Mouse (Mus musculus): ENCODE data around the gene Gbp10.
"Not testable (repeated sequence)": the region's sequence is repeated elsewhere in the genome, so short reads cannot be mapped to it uniquely, and the experiment has no call there.

Gene Gbp10

DNA sequence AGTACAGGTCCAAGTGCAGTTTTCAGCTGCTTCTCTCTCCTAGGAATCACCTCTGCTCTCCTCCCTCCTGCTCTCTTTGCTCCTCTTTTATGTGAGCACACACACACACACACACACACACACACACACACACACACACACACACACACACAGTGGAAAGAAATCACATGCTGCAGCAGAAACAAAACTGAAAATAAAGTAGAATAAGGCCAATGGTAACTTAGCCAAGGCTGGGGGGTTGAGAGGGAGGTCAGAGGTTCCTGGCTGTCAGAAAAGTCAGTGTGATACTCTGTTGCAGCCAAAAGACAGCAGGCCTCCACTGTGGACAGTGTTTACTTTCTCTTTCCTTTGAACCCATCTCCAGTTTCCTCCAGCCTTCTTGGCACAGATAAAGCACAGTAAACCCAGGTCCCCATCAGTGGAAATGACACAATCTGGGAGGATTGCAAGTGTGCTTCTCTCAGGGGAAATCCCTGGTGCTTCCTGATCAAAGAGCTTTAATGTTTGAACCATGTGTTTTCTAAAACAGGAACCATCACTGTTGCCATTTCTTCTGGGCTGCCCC, at the start of gene Gbp10:
TSS of gene Gbp10 (minus strand) at position 51 of the 565 bp plus-strand sequence.
- DNase-seq = peak; percentile 41

- DNase-seq = not testable (repeated sequence)
Measured at GRCm38 (mm10) chr5:105260673-105261072, 21.3 kb upstream of the Gbp10 start.

DNA sequence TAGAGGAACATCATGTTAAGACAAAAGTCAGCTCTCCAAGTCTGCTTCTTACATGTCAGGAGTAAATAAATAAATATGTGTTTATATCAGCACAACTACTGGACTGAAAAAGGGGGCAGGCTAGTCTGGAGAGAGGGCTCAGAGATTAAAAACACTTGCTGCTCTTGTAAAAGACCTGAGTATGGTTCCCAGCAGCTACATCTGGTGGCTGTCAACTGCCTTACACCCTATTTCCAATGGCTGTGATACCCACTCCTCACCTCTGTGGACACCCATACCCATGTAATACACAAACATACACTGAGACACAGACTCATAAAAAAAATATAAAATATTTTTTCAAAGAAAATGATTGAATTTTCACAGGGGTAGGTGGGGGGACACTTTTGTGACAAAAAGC, 13.2 kb upstream of the Gbp10 start:
- DNase-seq = no peak

- DNase-seq = not testable (repeated sequence)
Measured at GRCm38 (mm10) chr5:105244741-105245140, 5.4 kb upstream of the Gbp10 start.

GRCm38 (mm10) chr5:105240982-105241381, 1.6 kb upstream of the Gbp10 start:
- DNase-seq = not testable (repeated sequence)

GRCm38 (mm10) chr5:105238402-105238801, 931 bp downstream of the Gbp10 start:
- not testable (repeated sequence) for DNase-seq

- not testable (repeated sequence) for DNase-seq
Measured at GRCm38 (mm10) chr5:105236040-105236439, 3.3 kb downstream of the Gbp10 start.

GRCm38 (mm10) chr5:105208957-105209356, 30.4 kb downstream of the Gbp10 start:
- not testable (repeated sequence) for DNase-seq

DNA sequence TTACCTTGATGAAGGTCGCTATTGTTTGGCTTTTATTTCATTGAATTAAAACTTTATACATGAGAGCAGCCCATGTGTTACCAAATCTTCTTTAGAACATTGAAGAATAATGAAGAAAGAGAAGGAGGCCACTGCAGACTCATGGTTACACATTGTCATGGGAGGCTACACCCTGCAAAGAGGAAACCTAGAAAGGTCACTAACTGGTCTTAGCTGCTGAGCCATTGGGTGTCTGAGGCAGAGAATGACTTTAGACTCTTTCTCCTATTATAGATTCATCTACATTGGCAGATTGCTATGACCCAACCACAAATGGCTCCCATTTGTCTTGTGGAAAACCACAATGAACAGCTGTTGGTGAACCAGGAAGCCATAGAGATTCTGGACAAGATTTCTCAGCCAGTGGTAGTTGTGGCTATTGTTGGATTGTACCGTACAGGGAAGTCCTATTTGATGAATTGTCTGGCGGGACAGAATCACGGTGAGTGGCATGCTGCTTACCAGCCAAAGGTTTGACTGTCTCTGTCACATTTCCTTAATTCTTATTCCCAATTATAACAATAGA, 38.5 kb downstream of the Gbp10 start:
- DNase-seq = not testable (repeated sequence)

GRCm38 (mm10) chr5:105199149-105199548, 40.2 kb downstream of the Gbp10 start:
- not testable (repeated sequence) for DNase-seq

GRCm38 (mm10) chr5:105197915-105198560, 41.3 kb downstream of the Gbp10 start:
- peak; percentile 1 for DNase-seq

GRCm38 (mm10) chr5:105196308-105196707, 43.0 kb downstream of the Gbp10 start:
- DNase-seq = not testable (repeated sequence)

DNA sequence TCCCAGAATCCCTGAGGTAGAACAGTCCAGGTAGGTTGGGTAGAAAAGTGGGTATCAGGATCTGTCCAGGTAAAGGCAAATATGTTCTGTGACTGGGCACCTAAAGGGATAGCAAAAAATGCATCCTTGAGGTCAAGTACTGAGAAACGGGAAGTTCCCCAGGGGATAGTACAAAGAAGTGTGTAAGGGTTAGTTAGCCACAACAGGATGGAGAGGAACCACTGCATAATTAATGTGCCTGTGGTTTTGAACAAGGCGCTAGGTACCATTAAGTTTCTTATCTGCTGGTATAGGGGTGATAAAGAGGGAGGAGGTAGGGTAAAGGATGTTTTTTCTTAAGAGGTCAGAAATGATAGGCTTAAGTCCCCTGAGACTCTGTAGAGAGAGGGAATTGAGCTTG, 46.8 kb downstream of the Gbp10 start:
- DNase-seq = not testable (repeated sequence)

DNA sequence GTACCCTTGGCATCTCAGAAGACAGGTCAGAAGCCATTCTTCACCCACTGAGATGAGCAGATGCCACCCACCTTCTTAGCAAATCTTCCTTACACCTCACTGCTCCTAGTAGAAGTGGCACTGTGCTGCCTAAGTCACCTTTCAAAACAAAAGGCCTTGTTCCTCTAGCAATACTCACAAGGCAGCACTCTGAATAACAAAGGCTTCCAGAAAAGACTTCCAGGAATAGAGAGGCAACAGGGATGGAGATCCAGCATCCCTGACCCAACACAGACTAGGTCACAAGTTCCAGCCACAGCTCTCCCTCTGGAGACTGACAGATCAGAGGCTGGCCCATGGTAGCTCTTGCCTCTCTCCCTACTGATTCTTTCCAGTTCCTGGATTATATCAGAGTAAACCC, 57.9 kb downstream of the Gbp10 start:
- DNase-seq = no peak
